Mouse (Mus musculus) adrenal gland, postnatal 4 days (tissue): ENCODE data around the gene Cln3. TPM values are rescaled to one million over a fixed set of nuclear protein-coding genes. Genes with fewer than 3 reads are reported as not detected.

ENCODE experiments used
- DNase-seq, 2 experiments: peaks; one replicate each; pipeline ENCODE4 v3.0.0; 2021 to 2022; ENCODE audit warnings: low spot score in 2 of 2, mixed read lengths in 2 of 2
- long read RNA-seq, 2 experiments: library from polyadenylated mRNA; stranded (forward); transcript quantifications; one replicate each; pipeline ENCODE4 v2.0.0; 2021
- total RNA-seq, 2 experiments: library from RNA; stranded (reverse); gene quantifications; 2 replicates each; pipeline ENCODE4 v1.2.3; 2021

The Cln3 gene
- 10 to 100 TPM; 30.7 to 32.1 TPM for total RNA-seq
- long read RNA-seq, experiment 1, transcript Cln3-201 (15 exons, 2,386 nt): major isoform, 7 of 27 reads
- long read RNA-seq, experiment 1, partial matches to known transcripts: 8 of 27 reads
- long read RNA-seq, experiment 1, other reads (novel, unspliced or antisense): 12 of 27 reads
- long read RNA-seq, experiment 2, transcript Cln3-201 (15 exons, 2,386 nt): major isoform, 7 of 28 reads
- long read RNA-seq, experiment 2, partial matches to known transcripts: 10 of 28 reads
- long read RNA-seq, experiment 2, other reads (novel, unspliced or antisense): 11 of 28 reads

DNA sequence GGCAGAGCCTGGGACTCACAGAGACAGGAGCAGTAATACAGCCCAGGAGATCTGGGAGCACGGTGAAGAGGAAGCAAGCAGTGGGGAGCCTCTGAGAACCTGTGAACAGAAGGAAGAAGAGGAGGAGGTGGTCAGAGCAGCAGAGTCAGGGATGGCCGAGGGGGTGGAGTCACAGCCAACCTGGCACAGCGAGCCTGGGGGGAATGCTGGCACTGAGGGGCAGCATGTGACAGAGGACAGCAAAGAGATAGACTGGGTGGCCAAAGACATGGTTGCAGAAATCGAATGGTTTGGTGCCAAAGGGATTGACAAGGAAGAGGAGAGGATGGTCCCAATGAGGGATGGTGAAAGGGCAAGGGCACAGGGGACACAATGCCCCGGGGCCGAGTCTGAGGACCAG is at the start of gene Cln3:
Gene Cln3 (minus strand): TSS at position 101 of the 400 bp plus-strand sequence.
- no peak for DNase-seq

GRCm38 (mm10) chr7:126635375-126635774 is 49.8 kb upstream of the Cln3 start:
- no peak for DNase-seq

DNA sequence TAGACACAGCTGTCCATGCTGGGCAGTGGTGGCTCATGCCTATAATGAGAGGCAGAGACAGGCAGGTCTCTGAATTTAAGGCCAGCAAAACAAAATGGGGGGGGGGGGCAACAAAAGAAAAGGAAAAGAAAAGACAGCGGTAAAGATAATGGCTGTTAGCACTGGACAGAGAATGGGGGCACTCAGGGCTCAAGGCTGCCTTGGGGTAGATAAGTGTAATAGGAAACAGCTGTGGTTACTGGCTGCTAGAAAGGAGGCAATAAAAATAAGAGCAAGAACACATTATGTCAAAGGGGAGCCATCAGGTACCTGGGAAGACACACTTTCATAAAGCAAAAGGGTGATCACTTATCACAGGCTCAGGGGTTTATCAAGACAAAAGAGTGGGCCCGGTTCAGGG is 46.9 kb upstream of the Cln3 start:
- no peak for DNase-seq

GRCm38 (mm10) chr7:126630824-126631518 is 45.4 kb upstream of the Cln3 start, which contains the start of gene Nupr1:
TSS of gene Nupr1 (minus strand) at chr7:126630861.
- DNase-seq: no peak

- DNase-seq: no peak
Observed at GRCm38 (mm10) chr7:126629915-126630314, 44.3 kb upstream of the Cln3 start.

GRCm38 (mm10) chr7:126628111-126628510 is 42.5 kb upstream of the Cln3 start:
- no peak for DNase-seq

DNA sequence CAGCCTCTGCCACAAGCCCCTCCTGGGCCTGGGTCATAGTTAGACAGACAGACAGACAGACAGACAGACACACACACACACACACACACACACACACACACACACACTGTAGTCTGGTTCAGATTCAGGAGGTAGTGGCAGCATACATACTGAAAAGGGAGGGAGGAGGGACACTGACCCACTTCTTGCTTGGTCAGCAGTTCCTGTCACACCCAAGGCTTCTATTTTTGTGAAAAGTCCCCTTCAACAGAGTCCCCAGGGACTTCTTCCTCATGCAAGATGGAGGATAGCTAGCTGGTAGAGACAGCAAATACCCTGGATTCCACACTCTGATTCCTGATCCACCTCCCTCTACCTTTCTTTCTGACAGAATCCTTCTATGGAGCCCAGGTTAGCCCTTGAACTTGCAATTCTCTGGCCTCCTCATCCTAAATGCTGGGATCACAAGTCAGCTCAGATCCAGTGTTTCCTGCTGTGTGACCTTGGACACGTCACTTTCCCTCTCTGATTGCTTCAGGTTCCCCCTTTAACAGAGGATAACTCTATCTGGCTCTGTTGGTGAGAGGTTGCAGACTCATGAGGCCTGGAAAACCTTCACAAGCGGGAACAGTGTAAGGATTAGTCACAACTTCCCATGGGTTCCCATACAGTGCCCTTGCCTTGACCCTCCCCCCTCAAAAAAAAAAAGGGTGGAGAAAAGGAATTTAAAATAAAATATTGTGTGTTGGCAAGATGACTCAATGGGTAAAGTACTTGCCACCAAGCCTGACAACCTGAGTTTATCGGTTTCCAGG is 40.4 kb upstream of the Cln3 start:
- no peak for DNase-seq

DNA sequence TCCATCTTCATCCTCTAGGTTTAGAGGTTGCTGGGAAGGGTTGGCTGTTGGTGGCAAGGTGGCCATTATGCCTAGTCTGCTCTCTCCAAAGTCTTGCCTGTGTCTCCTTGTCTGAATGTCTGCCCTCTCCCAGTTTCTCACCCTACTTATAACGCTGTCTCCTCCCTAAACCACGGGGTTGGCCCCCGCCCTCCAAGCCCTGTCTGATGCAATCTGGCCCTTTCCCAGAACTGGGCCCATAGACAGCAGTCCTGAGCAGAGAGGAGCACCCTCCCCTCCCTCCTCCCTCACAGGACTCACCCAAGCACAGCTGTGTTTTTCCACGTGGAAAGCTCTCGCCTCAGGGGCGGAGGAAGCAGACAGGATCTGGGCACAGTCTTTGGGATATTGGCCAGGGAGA is 39.8 kb upstream of the Cln3 start:
- peak in 1 of 2 experiments; percentile 46 for DNase-seq

DNA sequence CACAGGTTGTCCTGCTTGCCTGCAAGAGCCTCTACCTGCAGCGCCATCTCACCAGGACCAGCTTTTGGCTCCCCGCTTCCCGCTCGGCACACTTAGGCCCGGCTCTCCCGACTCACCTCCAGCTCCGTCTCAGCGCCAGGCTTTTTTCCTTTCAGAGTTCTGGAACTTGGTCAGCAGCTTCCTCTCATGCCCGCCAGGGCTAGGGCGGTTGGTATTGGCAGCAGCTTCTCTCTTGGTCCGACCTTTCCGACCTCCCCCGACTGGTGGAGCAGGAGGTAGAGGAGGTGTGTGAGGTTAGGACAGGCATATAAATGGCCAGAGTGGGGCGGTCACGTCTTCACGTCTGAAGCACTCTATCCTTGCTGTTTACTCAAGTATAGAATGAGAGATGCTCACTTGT is 39.2 kb upstream of the Cln3 start:
- DNase-seq: no peak

GRCm38 (mm10) chr7:126623381-126623780 is 37.8 kb upstream of the Cln3 start:
- DNase-seq: no peak

DNA sequence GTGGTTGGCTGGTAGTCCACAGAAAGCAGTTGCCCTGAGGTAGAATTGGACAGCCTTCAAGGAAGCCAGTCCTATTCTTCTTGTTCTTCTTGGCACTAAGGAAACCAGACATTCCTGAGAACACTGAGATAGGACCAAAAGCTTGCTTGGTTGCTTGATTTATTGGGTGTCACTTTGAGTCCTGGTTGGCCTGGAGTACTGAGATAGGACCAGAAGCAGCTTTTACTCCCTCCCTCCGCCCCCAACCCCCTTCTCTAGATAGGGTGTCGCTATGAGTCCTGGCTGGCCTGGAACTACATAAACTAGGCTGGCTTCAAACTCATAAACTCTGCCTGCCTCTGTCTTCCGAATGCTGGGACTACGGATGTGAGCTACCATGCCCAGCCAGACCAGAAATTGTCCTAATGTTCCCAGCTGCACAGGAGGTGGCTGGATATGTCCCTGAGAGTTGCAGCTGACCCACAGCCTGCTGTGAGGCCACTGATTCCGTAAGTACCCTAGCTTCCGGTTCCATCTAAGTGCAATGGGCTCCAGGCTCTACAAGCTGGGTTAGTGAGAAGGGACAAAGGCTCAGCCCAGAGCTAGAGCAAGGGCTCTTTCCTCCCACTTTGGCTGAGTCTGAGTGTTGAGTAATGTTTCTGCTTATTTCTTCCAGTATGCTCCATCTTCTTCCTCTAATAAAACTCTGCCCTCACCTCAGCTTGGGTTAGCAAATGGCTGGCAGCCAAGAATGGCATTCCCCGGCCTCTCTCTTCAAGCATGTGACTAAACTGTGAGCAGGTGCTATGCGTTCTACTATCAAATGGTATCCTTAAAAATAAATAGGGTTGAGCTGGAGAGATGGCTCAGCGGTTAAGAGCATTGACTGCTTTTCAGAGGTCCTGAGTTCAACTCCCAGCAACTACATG is 36.1 kb upstream of the Cln3 start:
- DNase-seq: no peak

DNA sequence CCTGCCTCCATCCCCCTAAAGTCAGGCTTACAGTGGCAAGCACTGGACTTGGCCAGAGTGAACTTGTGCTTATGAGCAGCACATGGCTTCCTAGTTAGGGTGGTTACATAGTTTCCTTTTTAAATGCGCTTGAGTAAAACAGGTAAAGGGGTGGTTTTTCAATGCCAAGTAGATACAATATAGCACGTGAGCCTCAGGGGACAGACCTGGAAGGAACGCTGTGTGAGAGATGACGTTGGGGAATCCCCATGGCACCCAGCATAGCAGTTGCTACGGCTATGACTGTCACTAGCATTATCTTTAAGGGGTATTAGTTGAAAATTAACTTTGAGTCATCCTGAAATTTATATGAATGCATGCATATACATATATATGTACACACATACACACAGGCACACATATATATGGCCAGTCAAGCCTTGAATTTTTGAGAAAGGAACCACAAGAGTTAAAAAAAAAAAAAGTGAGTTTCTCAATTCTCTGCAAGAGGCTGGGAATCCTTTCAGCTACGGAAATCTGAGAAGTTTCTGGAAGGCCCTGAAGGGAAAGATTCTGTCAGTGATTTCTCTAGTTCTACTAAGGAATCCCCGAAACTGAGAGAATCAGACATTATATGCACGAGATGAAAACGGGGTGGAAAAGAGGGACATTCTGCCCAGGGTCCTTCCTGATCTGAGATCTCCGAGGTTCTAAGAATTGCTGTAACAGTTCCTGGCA is 34.1 kb upstream of the Cln3 start:
- no peak for DNase-seq

GRCm38 (mm10) chr7:126616707-126617106 is 31.1 kb upstream of the Cln3 start:
- no peak for DNase-seq

DNA sequence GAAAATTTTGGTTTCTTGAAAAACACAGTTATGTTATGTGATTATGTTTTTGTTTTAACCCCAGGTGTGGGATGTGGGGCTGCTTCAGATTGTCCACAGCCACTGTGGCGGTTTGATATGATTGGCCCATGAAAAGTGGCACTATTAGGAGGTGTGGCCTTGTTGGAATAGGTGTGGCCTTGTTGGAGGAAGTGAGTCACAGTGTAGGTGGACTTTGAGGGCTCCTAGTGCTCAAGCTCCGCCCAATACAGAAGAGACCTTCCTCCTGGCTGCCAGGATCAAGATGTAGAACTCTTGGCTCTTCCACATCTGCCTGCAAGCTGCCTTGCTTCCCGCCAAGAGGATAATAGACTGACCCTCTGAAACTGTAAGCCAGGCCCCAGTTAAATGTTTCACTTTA is 27.1 kb upstream of the Cln3 start:
- DNase-seq: no peak

- DNase-seq: no peak
Observed at GRCm38 (mm10) chr7:126607796-126608195, 22.2 kb upstream of the Cln3 start.

DNA sequence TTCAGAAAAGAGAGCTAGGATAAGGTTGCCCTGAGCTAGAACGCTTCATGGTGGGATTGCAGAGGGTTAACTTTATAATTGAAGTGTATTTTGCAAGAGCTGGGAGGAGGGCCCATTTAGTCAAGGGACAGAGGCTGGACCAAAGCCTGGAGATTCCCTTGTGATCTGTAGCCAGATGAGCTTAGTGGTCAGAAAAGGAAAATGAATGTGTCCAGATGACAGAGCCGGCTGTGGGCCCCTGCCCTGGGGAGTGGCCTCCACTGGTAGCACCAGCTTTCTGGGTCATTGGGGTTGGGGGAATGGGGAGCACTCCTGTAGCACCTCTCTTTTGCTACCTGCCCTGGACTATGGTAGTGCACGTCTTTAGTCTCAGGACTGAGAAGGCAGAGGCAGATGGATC is 21.4 kb upstream of the Cln3 start:
- no peak for DNase-seq

DNA sequence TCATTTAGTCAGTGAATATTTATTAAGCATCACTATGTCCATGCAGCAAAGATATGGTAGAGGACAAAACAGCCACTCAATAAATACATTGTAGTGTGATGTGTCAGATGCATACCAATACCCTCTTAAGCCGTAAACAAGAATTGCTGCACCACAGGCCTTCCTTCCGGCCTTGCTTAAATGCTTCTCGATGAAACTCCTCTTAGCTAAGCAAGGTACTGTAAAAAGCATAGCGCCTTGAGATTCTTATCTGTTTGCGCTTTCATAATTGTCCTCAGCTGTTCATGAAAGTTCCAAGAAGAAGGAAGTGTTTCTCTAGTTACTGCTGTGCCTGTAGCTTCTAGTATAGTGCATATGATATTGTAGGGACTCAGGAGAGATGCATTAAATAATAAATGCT is 21.0 kb upstream of the Cln3 start:
- DNase-seq: no peak

DNA sequence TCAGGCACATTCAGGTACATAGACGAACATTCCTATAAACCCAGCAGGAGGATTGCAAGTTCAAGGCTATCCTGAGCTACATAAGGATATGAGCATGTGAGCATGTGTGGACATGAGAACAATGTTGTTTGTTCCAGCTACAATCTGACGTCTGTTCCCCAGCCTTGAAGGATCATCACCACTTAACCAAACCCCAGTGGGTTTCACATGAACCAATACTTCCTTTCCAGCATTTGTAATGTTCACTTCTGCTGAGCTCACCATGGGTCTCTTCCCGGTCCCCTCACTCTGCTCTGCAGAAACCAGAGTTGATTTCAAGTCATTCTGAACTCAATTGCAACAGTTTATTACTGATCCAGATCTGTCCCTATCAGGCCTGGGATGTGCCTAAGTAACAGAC is 17.0 kb upstream of the Cln3 start:
- DNase-seq: no peak

DNA sequence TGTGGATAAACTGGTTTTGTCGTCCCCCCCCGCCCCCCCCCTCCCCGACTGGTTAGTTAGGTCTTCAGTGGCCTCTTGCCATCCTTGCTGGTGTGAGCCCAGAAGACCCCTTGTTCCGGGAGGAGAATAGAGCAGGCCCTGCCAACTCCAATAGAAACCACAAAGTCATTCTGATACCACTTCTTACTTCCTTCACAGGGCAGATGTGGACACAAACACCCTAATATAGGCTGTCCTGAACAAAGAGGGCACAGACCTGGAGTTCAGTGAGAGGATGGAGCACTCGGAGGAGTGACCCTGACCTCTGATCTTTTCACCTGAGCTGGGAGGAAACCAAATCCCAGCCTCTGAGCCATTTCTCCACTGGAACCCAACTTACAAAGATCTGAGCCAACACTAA is 16.3 kb upstream of the Cln3 start:
- DNase-seq: no peak

- no peak for DNase-seq
Observed at GRCm38 (mm10) chr7:126598919-126599318, 13.3 kb upstream of the Cln3 start.
